Mouse (Mus musculus) kidney, postnatal 0 days (tissue): ENCODE measurements around the gene Sult1c1. TPM values are rescaled to one million over a fixed set of nuclear protein-coding genes. Genes with fewer than 3 reads are reported as not detected.

Source experiments
- ATAC-seq: fragments of 200-750 bp; cut with Nextera tagmentation; replicated peaks from 2 replicates; pipeline ENCODE4 v1.8.0; 2017; ENCODE audit warnings: low read depth, moderate number of reproducible peaks, moderate TSS enrichment, moderate library complexity; ENCODE audit not compliant: low FRiP score
- DNase-seq: peaks from one replicate; pipeline ENCODE4 v3.0.0-alpha.2; 2016; ENCODE audit warnings: low spot score
- H3K27ac ChIP-seq: fragments of 300-500 bp; sonication (generic); 2 replicates; pipeline ENCODE4 v1.5.1; 2014; ENCODE audit warnings: mild to moderate bottlenecking
- H3K27me3 ChIP-seq: fragments of 300-500 bp; sonication (generic); 2 replicates; pipeline ENCODE4 v1.6.1; 2014; ENCODE audit warnings: low read length, mixed read lengths; ENCODE audit not compliant: insufficient read depth
- H3K36me3 ChIP-seq: fragments of 300-500 bp; sonication (generic); 2 replicates; pipeline ENCODE4 v1.6.1; 2014; ENCODE audit warnings: low read length, mixed read lengths; ENCODE audit not compliant: insufficient read depth
- H3K4me1 ChIP-seq: fragments of 300-500 bp; sonication (generic); replicated peaks from 2 replicates; pipeline ENCODE4 v1.6.1; 2014; ENCODE audit warnings: antibody characterized with exemption, low read length, mixed read lengths; ENCODE audit not compliant: insufficient read depth
- H3K4me2 ChIP-seq: fragments of 300-500 bp; sonication (generic); 2 replicates; pipeline ENCODE4 v1.6.1; 2014; ENCODE audit warnings: mild to moderate bottlenecking, low read length, moderate library complexity, mixed read lengths
- H3K4me3 ChIP-seq: fragments of 300-500 bp; sonication (generic); replicated peaks from 2 replicates; pipeline ENCODE4 v1.5.1; 2014; ENCODE audit warnings: low read depth, low read length
- H3K9ac ChIP-seq: fragments of 300-500 bp; sonication (generic); 2 replicates; pipeline ENCODE4 v1.6.1; 2014; ENCODE audit warnings: low read depth, low read length
- H3K9me3 ChIP-seq: fragments of 300-500 bp; sonication (generic); replicated peaks from 2 replicates; pipeline ENCODE4 v1.6.1; 2016; ENCODE audit warnings: low read length, inconsistent platforms, mixed read lengths
- CTCF ChIP-seq: IDR thresholded peaks from 2 replicates; pipeline ENCODE4 v1.5.1; 2016; ENCODE audit warnings: antibody characterized with exemption, low read depth, mild to moderate bottlenecking, moderate library complexity
- WGBS: fragments of 180-500 bp; shearing (Covaris S2); extraction: QIAGEN DNeasy Blood & Tissue Kit; methylation state at CpG from one replicate; pipeline ENCODE4 v1.1.7; 2014; 5-methylcytosine and 5-hydroxymethylcytosine counted together
- polyA plus RNA-seq: library from polyadenylated mRNA; unstranded; fragments of >200 nt; fragmentation: Nextera tagmentation; extraction: Ambion mirVana; gene quantifications from 2 replicates; pipeline ENCODE4 v1.2.1, GENCODE M21; 2015

The Sult1c1 gene
- polyA plus RNA-seq, 1 experiment from 2014 or later = not detected

DNA sequence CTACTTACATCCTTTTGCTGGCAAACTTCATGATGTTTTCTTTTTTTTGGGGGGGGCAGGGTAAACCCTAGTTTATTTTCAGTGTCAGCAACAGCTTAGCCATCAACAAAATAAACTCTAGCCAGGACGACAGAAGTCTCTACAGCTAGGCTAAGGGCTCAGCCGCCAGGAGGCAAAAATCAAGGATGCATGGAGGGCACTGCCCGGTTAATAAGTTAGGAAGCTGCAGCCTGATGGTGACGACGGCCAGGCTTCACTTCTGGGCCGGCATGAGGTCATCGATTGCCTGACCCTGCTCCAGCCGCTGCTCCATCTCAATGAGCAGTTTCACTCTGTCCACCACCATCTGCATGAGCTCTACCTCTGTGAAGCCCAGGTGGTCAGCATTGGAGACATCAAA is 49.7 kb downstream of the Sult1c1 start:
- DNase-seq (no peak), ATAC-seq (no peak)
- H3K4me2 ChIP-seq = no peak overlapping the region
- H3K27me3 ChIP-seq = no peaks in the 10 kb centered on the region
- H3K4me1 ChIP-seq = no peaks in the 10 kb centered on the region
- TF ChIP-seq CTCF = no peak
- H3K4me3 ChIP-seq = no peak overlapping the region
- 80% methylated on average over 8 of the region's 8 CpGs for WGBS
- H3K9me3 ChIP-seq = no peaks in the 10 kb centered on the region
- no peak overlapping the region for H3K9ac ChIP-seq
- no peak overlapping the region for H3K27ac ChIP-seq
- H3K36me3 ChIP-seq = no peaks in the 10 kb centered on the region

Other genes starting within 250 kb of the Sult1c1 start
- 20.7 and 23.1 TPM in 2 replicates for gene Sult1c2, start 144.3 kb downstream of the Sult1c1 start, polyA plus RNA-seq